Mouse (Mus musculus): ENCODE data around the gene Ppp2r5e. TPM values are rescaled to one million over a fixed set of nuclear protein-coding genes. Genes with fewer than 3 reads are reported as not detected.
A peak's percentile ranks its signal among the peaks of the same experiment; 100 is the strongest.

The Ppp2r5e gene
- polyA plus RNA-seq, 1 experiment from 2014 or later: 23.3 TPM

GRCm38 (mm10) chr12:75464016-75464769 lies 131.9 kb downstream of the Ppp2r5e start:
- peak; percentile 27 for DNase-seq (ENCODE audit: low spot score)
- H3K36me3 ChIP-seq (ENCODE audit: control insufficient read depth, insufficient read depth, low read length): peaks cover 3% of the 10 kb centered on the region; the same call in 1 of the 2 replicates

DNA sequence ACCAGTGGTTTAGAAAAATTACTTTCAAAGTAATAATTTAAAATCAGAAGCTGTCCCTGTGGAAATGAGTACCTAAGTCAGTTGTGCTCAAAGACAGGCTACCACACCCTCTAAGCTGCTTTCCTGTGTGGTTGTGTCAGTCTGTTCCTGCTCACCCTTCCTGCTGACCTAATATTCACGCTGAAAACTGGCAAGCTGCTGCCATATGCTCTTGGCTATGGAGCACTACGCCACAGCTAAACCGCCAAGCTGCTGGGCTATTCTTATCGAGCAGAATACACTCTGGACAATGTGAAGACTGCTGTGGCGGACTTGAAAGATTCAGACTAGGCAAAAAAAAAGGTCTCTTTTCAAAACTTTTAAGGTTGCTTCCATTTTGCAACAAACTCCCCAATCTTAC lies 135.5 kb downstream of the Ppp2r5e start:
- DNase-seq (ENCODE audit: low spot score) (no peak), ATAC-seq (ENCODE audit: low FRiP score) (no peak)
- H3K9me3 ChIP-seq (ENCODE audit: control insufficient read depth, low read length): no peaks in the 10 kb centered on the region
- H3K4me3 ChIP-seq (ENCODE audit: low read depth, low read length): no peak overlapping the region
- no peaks in the 10 kb centered on the region for H3K4me1 ChIP-seq (replicated peaks; ENCODE audit: control insufficient read depth, insufficient read depth, low read length)
- no peak overlapping the region for H3K27ac ChIP-seq (ENCODE audit: low read depth, low read length)
- 92% methylated on average over 5 of the region's 5 CpGs for WGBS
- H3K36me3 ChIP-seq (ENCODE audit: control insufficient read depth, insufficient read depth, low read length): peaks cover 3% of the 10 kb centered on the region; the same call in 1 of the 2 replicates
- no peak overlapping the region for H3K9ac ChIP-seq (ENCODE audit: low read depth, low read length)
- H3K4me2 ChIP-seq (replicated peaks; ENCODE audit: low read depth, low read length): no peak overlapping the region
- H3K27me3 ChIP-seq (ENCODE audit: control insufficient read depth, insufficient read depth, low read length): no peaks in the 10 kb centered on the region

More at GRCm38 (mm10) chr12:75464016-75464769, 131.9 kb downstream of the Ppp2r5e start:
- 87% methylated on average over 9 of the region's 9 CpGs for WGBS
- no peak for ATAC-seq (ENCODE audit: low FRiP score)
- H3K27me3 ChIP-seq (ENCODE audit: control insufficient read depth, insufficient read depth, low read length): no peaks in the 10 kb centered on the region
- H3K4me1 ChIP-seq (replicated peaks; ENCODE audit: control insufficient read depth, insufficient read depth, low read length): no peaks in the 10 kb centered on the region
- no peak overlapping the region for H3K27ac ChIP-seq (ENCODE audit: low read depth, low read length)
- no peak overlapping the region for H3K4me2 ChIP-seq (replicated peaks; ENCODE audit: low read depth, low read length)
- no peaks in the 10 kb centered on the region for H3K9me3 ChIP-seq (ENCODE audit: control insufficient read depth, low read length)
- no peak overlapping the region for H3K4me3 ChIP-seq (ENCODE audit: low read depth, low read length)
- H3K9ac ChIP-seq (ENCODE audit: low read depth, low read length): no peak overlapping the region

- H3K4me3 ChIP-seq (ENCODE audit: low read depth, low read length): no peak overlapping the region
- no peak overlapping the region for H3K27ac ChIP-seq (ENCODE audit: low read depth, low read length)
- 93% methylated on average over 5 of the region's 5 CpGs for WGBS
- H3K4me2 ChIP-seq (replicated peaks; ENCODE audit: low read depth, low read length): no peak overlapping the region
- H3K27me3 ChIP-seq (ENCODE audit: control insufficient read depth, insufficient read depth, low read length): no peaks in the 10 kb centered on the region
- no peaks in the 10 kb centered on the region for H3K9me3 ChIP-seq (ENCODE audit: control insufficient read depth, low read length)
- DNase-seq (ENCODE audit: low spot score) (no peak), ATAC-seq (ENCODE audit: low FRiP score) (no peak)
- H3K4me1 ChIP-seq (replicated peaks; ENCODE audit: control insufficient read depth, insufficient read depth, low read length): no peaks in the 10 kb centered on the region
- peaks cover 3% of the 10 kb centered on the region; the same call in 1 of the 2 replicates for H3K36me3 ChIP-seq (ENCODE audit: control insufficient read depth, insufficient read depth, low read length)
- no peak overlapping the region for H3K9ac ChIP-seq (ENCODE audit: low read depth, low read length)
Observed at GRCm38 (mm10) chr12:75459656-75460055, 136.4 kb downstream of the Ppp2r5e start.

- ATAC-seq (ENCODE audit: low FRiP score): no peak
- no peak overlapping the region for H3K27ac ChIP-seq (ENCODE audit: low read depth, low read length)
- no peaks in the 10 kb centered on the region for H3K4me1 ChIP-seq (replicated peaks; ENCODE audit: control insufficient read depth, insufficient read depth, low read length)
- H3K9me3 ChIP-seq (ENCODE audit: control insufficient read depth, low read length): no peaks in the 10 kb centered on the region
- no peak overlapping the region for H3K4me2 ChIP-seq (replicated peaks; ENCODE audit: low read depth, low read length)
- no peaks in the 10 kb centered on the region for H3K27me3 ChIP-seq (ENCODE audit: control insufficient read depth, insufficient read depth, low read length)
- no peak overlapping the region for H3K9ac ChIP-seq (ENCODE audit: low read depth, low read length)
- no peak overlapping the region for H3K4me3 ChIP-seq (ENCODE audit: low read depth, low read length)
- 96% methylated on average over 6 of the region's 6 CpGs for WGBS
- DNase-seq (ENCODE audit: low spot score): no peak
- H3K36me3 ChIP-seq (ENCODE audit: control insufficient read depth, insufficient read depth, low read length): no peaks in the 10 kb centered on the region
Observed at GRCm38 (mm10) chr12:75453441-75453840, 142.6 kb downstream of the Ppp2r5e start.

DNA sequence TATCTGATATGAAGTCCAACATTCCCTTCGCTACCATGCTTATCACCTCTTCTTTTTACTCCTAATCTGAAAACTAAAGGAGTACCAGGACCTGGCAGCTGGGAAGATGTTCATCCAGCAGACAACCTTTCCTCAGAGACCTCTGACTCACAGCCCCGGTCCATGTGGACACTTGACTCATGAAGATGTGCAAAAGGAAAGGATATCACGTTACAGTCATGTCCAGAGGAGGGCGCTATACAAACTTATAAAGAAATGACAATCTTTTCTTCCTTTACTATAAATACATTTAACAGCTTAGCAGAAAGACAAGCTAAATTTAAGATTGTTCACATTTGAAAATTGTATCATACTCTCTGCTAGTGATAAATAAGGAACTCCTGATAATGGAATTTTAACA lies 143.0 kb downstream of the Ppp2r5e start:
- ATAC-seq (ENCODE audit: low FRiP score) (no peak), DNase-seq (ENCODE audit: low spot score) (peak; percentile 11)
- H3K9me3 ChIP-seq (ENCODE audit: control insufficient read depth, low read length): no peaks in the 10 kb centered on the region
- no peaks in the 10 kb centered on the region for H3K4me1 ChIP-seq (replicated peaks; ENCODE audit: control insufficient read depth, insufficient read depth, low read length)
- WGBS: 84% methylated on average over 4 of the region's 4 CpGs
- no peak overlapping the region for H3K4me2 ChIP-seq (replicated peaks; ENCODE audit: low read depth, low read length)
- no peaks in the 10 kb centered on the region for H3K27me3 ChIP-seq (ENCODE audit: control insufficient read depth, insufficient read depth, low read length)
- H3K27ac ChIP-seq (ENCODE audit: low read depth, low read length): no peak overlapping the region
- no peak overlapping the region for H3K9ac ChIP-seq (ENCODE audit: low read depth, low read length)
- no peaks in the 10 kb centered on the region for H3K36me3 ChIP-seq (ENCODE audit: control insufficient read depth, insufficient read depth, low read length)
- H3K4me3 ChIP-seq (ENCODE audit: low read depth, low read length): no peak overlapping the region

GRCm38 (mm10) chr12:75450592-75450991 lies 145.5 kb downstream of the Ppp2r5e start:
- no peaks in the 10 kb centered on the region for H3K36me3 ChIP-seq (ENCODE audit: control insufficient read depth, insufficient read depth, low read length)
- H3K4me1 ChIP-seq (replicated peaks; ENCODE audit: control insufficient read depth, insufficient read depth, low read length): no peaks in the 10 kb centered on the region
- WGBS: 95% methylated on average over 8 of the region's 8 CpGs
- no peak for DNase-seq (ENCODE audit: low spot score)
- ATAC-seq (ENCODE audit: low FRiP score): no peak
- no peaks in the 10 kb centered on the region for H3K9me3 ChIP-seq (ENCODE audit: control insufficient read depth, low read length)
- no peak overlapping the region for H3K9ac ChIP-seq (ENCODE audit: low read depth, low read length)
- H3K4me2 ChIP-seq (replicated peaks; ENCODE audit: low read depth, low read length): no peak overlapping the region
- H3K4me3 ChIP-seq (ENCODE audit: low read depth, low read length): no peak overlapping the region
- no peak overlapping the region for H3K27ac ChIP-seq (ENCODE audit: low read depth, low read length)
- no peaks in the 10 kb centered on the region for H3K27me3 ChIP-seq (ENCODE audit: control insufficient read depth, insufficient read depth, low read length)

GRCm38 (mm10) chr12:75450011-75450410 lies 146.0 kb downstream of the Ppp2r5e start:
- Histone ChIP-seq H3K27ac (ENCODE audit: low read depth, low read length) (no peak overlapping the region), H3K4me3 (ENCODE audit: low read depth, low read length) (no peak overlapping the region), H3K4me2 (replicated peaks; ENCODE audit: low read depth, low read length) (no peak overlapping the region), H3K4me1 (replicated peaks; ENCODE audit: control insufficient read depth, insufficient read depth, low read length) (no peaks in the 10 kb centered on the region), H3K36me3 (ENCODE audit: control insufficient read depth, insufficient read depth, low read length) (no peaks in the 10 kb centered on the region), H3K27me3 (ENCODE audit: control insufficient read depth, insufficient read depth, low read length) (no peaks in the 10 kb centered on the region), H3K9ac (ENCODE audit: low read depth, low read length) (no peak overlapping the region), H3K9me3 (ENCODE audit: control insufficient read depth, low read length) (no peaks in the 10 kb centered on the region)
- DNase-seq (ENCODE audit: low spot score) (no peak), ATAC-seq (ENCODE audit: low FRiP score) (no peak)
- 80% methylated on average over 14 of the region's 14 CpGs for WGBS

GRCm38 (mm10) chr12:75449475-75449966 lies 146.5 kb downstream of the Ppp2r5e start:
- no peaks in the 10 kb centered on the region for H3K27me3 ChIP-seq (ENCODE audit: control insufficient read depth, insufficient read depth, low read length)
- H3K4me3 ChIP-seq (ENCODE audit: low read depth, low read length): no peak overlapping the region
- H3K9ac ChIP-seq (ENCODE audit: low read depth, low read length): no peak overlapping the region
- no peaks in the 10 kb centered on the region for H3K36me3 ChIP-seq (ENCODE audit: control insufficient read depth, insufficient read depth, low read length)
- H3K4me1 ChIP-seq (replicated peaks; ENCODE audit: control insufficient read depth, insufficient read depth, low read length): no peaks in the 10 kb centered on the region
- H3K9me3 ChIP-seq (ENCODE audit: control insufficient read depth, low read length): no peaks in the 10 kb centered on the region
- H3K4me2 ChIP-seq (replicated peaks; ENCODE audit: low read depth, low read length): no peak overlapping the region
- DNase-seq (ENCODE audit: low spot score) (no peak), ATAC-seq (ENCODE audit: low FRiP score) (no peak)
- WGBS: 73% methylated on average over 6 of the region's 6 CpGs
- no peak overlapping the region for H3K27ac ChIP-seq (ENCODE audit: low read depth, low read length)

- no peak for ATAC-seq (ENCODE audit: low FRiP score)
- Histone ChIP-seq H3K9ac (ENCODE audit: low read depth, low read length) (no peak overlapping the region), H3K9me3 (ENCODE audit: control insufficient read depth, low read length) (no peaks in the 10 kb centered on the region), H3K36me3 (ENCODE audit: control insufficient read depth, insufficient read depth, low read length) (no peaks in the 10 kb centered on the region), H3K4me1 (replicated peaks; ENCODE audit: control insufficient read depth, insufficient read depth, low read length) (no peaks in the 10 kb centered on the region), H3K4me3 (ENCODE audit: low read depth, low read length) (no peak overlapping the region), H3K27me3 (ENCODE audit: control insufficient read depth, insufficient read depth, low read length) (no peaks in the 10 kb centered on the region), H3K27ac (ENCODE audit: low read depth, low read length) (no peak overlapping the region), H3K4me2 (replicated peaks; ENCODE audit: low read depth, low read length) (no peak overlapping the region)
- WGBS: 89% methylated on average over 5 of the region's 5 CpGs
- no peak for DNase-seq (ENCODE audit: low spot score)
Observed at GRCm38 (mm10) chr12:75448921-75449320, 147.1 kb downstream of the Ppp2r5e start.
